Mouse (Mus musculus) spleen, adult 2 months (tissue): ENCODE data around the gene Sub1. TPM values are rescaled to one million over a fixed set of nuclear protein-coding genes. Genes with fewer than 3 reads are reported as not detected.

ENCODE experiments used
- DNase-seq, 2 experiments: peaks; one replicate each; pipeline versions ENCODE4 v3.0.0 to v3.0.0-alpha.2; 2012 to 2021; ENCODE audit warnings: low spot score in 2 of 2, low read depth in 1 of 2
- H3K27ac ChIP-seq: fragments of 200-500 bp; 2 replicates; pipeline ENCODE4 v1.5.1; 2012; ENCODE audit warnings: low read length, inconsistent platforms; ENCODE audit not compliant: insufficient read depth
- H3K27me3 ChIP-seq: fragments of 200-500 bp; 2 replicates; pipeline ENCODE4 v1.6.1; 2012; ENCODE audit warnings: mild to moderate bottlenecking, moderate library complexity, low read length, inconsistent platforms; ENCODE audit not compliant: control insufficient read depth, insufficient read depth
- H3K36me3 ChIP-seq: fragments of 200-500 bp; 2 replicates; pipeline ENCODE4 v1.6.1; 2012; ENCODE audit warnings: mild to moderate bottlenecking, low read length, inconsistent platforms; ENCODE audit not compliant: control insufficient read depth, insufficient read depth
- H3K4me1 ChIP-seq: fragments of 200-500 bp; 2 replicates; pipeline ENCODE4 v1.6.1; 2011; ENCODE audit warnings: inconsistent platforms; ENCODE audit not compliant: control insufficient read depth, insufficient read depth, insufficient read length
- H3K4me3 ChIP-seq: fragments of 200-500 bp; 2 replicates; pipeline ENCODE4 v1.5.1; 2011; ENCODE audit warnings: mild to moderate bottlenecking, inconsistent platforms; ENCODE audit not compliant: insufficient read depth, insufficient read length; ENCODE audit errors: extremely low read depth
- CTCF ChIP-seq: fragments of 200-500 bp; IDR thresholded peaks from 2 replicates; pipeline ENCODE4 v1.5.1; 2011; ENCODE audit warnings: mild to moderate bottlenecking, inconsistent platforms; ENCODE audit not compliant: insufficient read depth, insufficient read length, insufficient replicate concordance; ENCODE audit errors: extremely low read depth
- POLR2A ChIP-seq: fragments of 200-500 bp; IDR thresholded peaks from 2 replicates; pipeline ENCODE4 v1.6.1; 2011; ENCODE audit warnings: low read depth, low read length, inconsistent platforms
- WGBS: fragments of 180-500 bp; shearing (Covaris S2); methylation state at CpG from one replicate; pipeline ENCODE4 v1.1.7; 2018; 5-methylcytosine and 5-hydroxymethylcytosine counted together
- polyA plus RNA-seq: library from polyadenylated mRNA; depleted of rRNA; stranded (reverse); fragments of >200 nt; gene quantifications from 2 replicates; pipeline ENCODE4 v1.2.3, GENCODE M21; 2012

Gene Sub1
- polyA plus RNA-seq, 1 experiment, result 2.9 TPM

GRCm38 (mm10) chr15:12026932-12027450 lies 30.2 kb upstream of the Sub1 start:
- Histone ChIP-seq H3K36me3 (no peaks in the 10 kb centered on the region), H3K4me1 (peaks cover 11% of the 10 kb centered on the region; the same call in 1 of the 2 replicates), H3K27me3 (no peaks in the 10 kb centered on the region), H3K4me3 (no peak overlapping the region), H3K27ac (no peak overlapping the region)
- 94% methylated on average over 5 of the region's 5 CpGs for WGBS
- TF ChIP-seq POLR2A, result no peak
- TF ChIP-seq CTCF, result no peak
- no peak for DNase-seq

- Histone ChIP-seq H3K4me1 (peaks cover 11% of the 10 kb centered on the region; the same call in 1 of the 2 replicates), H3K36me3 (no peaks in the 10 kb centered on the region), H3K4me3 (no peak overlapping the region), H3K27me3 (no peaks in the 10 kb centered on the region), H3K27ac (no peak overlapping the region)
- 10% methylated on average over 5 of the region's 5 CpGs for WGBS
- peak in 1 of 2 experiments; percentile 38 for DNase-seq
- no peak for TF ChIP-seq POLR2A
Measured at GRCm38 (mm10) chr15:12026026-12026425, 29.2 kb upstream of the Sub1 start.

GRCm38 (mm10) chr15:12025341-12025740 lies 28.6 kb upstream of the Sub1 start:
- Histone ChIP-seq H3K4me3 (no peak overlapping the region), H3K4me1 (peaks cover 11% of the 10 kb centered on the region; the same call in 1 of the 2 replicates)
- WGBS, result 86% methylated on average over 10 of the region's 10 CpGs

GRCm38 (mm10) chr15:12024791-12025268 lies 28.0 kb upstream of the Sub1 start:
- H3K27ac ChIP-seq, result no peak overlapping the region
- 90% methylated on average over 14 of the region's 14 CpGs for WGBS

More at GRCm38 (mm10) chr15:12025341-12025740, 28.6 kb upstream of the Sub1 start:
- Histone ChIP-seq H3K27me3 (no peaks in the 10 kb centered on the region), H3K36me3 (no peaks in the 10 kb centered on the region), H3K27ac (no peak overlapping the region)
- DNase-seq, result no peak
- no peak for TF ChIP-seq POLR2A

GRCm38 (mm10) chr15:12019443-12019842 lies 22.7 kb upstream of the Sub1 start:
- Histone ChIP-seq H3K4me1 (peaks cover 3% of the 10 kb centered on the region), H3K36me3 (no peaks in the 10 kb centered on the region), H3K4me3 (no peak overlapping the region), H3K27ac (no peak overlapping the region), H3K27me3 (no peaks in the 10 kb centered on the region)
- 87% methylated on average over 14 of the region's 14 CpGs for WGBS
- no peak for TF ChIP-seq POLR2A
- TF ChIP-seq CTCF, result no peak
- DNase-seq, result no peak

More at GRCm38 (mm10) chr15:12024791-12025268, 28.0 kb upstream of the Sub1 start:
- no peak for TF ChIP-seq CTCF
- TF ChIP-seq POLR2A, result no peak
- Histone ChIP-seq H3K4me3 (no peak overlapping the region), H3K27me3 (no peaks in the 10 kb centered on the region), H3K36me3 (no peaks in the 10 kb centered on the region), H3K4me1 (peaks cover 11% of the 10 kb centered on the region; the same call in 1 of the 2 replicates)
- DNase-seq, result no peak

- Histone ChIP-seq H3K4me1 (peaks cover 5% of the 10 kb centered on the region), H3K27me3 (no peaks in the 10 kb centered on the region), H3K27ac (no peak overlapping the region), H3K4me3 (no peak overlapping the region), H3K36me3 (no peaks in the 10 kb centered on the region)
- no peak for DNase-seq
- 96% methylated on average over 6 of the region's 6 CpGs for WGBS
- TF ChIP-seq POLR2A (no peak), CTCF (no peak)
Measured at GRCm38 (mm10) chr15:12018428-12018757, 21.6 kb upstream of the Sub1 start.

- DNase-seq, result no peak
- Histone ChIP-seq H3K4me1 (peaks cover 5% of the 10 kb centered on the region), H3K27ac (no peak overlapping the region), H3K36me3 (no peaks in the 10 kb centered on the region), H3K4me3 (no peak overlapping the region), H3K27me3 (no peaks in the 10 kb centered on the region)
- TF ChIP-seq POLR2A, result no peak
- TF ChIP-seq CTCF, result no peak
- WGBS, result 81% methylated on average over 13 of the region's 13 CpGs
Measured at GRCm38 (mm10) chr15:12017700-12018427, 21.1 kb upstream of the Sub1 start.
